Mouse (Mus musculus): ENCODE measurements around the gene Dppa4. TPM values are rescaled to one million over a fixed set of nuclear protein-coding genes. Genes with fewer than 3 reads are reported as not detected.

The Dppa4 gene
- total RNA-seq, 2 experiments from 2014 or later: not detected

DNA sequence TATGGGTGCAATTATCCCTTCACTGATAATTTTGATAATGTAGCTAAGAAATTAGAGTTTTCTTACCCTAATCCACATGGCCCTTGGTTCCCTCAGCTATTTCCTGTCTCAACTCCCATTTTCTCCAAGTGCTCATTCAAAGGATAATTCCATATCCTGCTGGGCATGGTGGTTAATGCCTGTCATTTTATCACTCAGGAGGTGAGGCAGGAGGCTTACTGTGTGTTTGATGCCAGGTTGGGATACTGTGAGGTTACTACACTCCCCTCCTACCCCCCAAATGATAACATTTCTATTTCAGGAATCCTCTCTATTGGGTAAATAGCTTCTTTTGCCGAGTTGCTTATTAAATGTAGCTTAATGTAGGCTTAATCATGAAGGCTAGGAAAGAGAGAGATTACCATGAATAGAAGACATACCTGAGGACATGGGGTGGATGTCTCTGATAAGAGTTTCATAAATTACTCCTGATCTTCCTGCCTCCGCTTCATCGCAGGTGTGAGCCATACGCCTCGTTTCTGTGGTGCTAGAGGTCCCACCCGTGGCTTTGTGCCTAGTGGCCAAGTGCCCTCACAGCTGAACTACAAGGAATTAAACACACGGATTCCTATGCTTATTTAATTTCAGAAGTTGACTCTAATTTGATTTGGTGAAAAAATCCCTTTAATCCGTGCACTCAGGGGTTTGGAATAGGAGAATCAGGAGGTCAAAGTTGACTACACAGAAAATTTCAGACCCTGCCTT lies 40.2 kb downstream of the Dppa4 start:
- DNase-seq (ENCODE audit: extremely low spot score in 1 of 2, low spot score in 1 of 2): no peak

DNA sequence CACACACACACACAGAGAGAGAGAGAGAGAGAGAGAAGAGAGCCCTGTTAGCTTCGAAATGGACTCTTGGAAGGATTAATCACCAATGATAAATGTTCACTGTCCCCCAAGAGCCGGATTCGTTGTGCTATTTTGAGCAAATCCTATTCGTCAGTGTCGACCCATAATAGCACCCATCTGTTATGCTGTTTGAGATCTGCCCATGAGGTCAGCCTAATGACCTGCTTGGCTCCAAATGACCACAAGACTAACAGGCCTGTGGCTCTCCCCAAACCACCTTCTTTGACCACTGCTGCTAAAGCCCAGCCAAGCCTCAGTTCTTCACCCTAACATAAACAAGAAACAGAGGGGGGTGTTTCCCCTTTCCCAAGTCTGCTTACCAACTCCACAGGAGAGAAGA lies 43.4 kb downstream of the Dppa4 start:
- no peak for DNase-seq (ENCODE audit: extremely low spot score in 1 of 2, low spot score in 1 of 2)

DNA sequence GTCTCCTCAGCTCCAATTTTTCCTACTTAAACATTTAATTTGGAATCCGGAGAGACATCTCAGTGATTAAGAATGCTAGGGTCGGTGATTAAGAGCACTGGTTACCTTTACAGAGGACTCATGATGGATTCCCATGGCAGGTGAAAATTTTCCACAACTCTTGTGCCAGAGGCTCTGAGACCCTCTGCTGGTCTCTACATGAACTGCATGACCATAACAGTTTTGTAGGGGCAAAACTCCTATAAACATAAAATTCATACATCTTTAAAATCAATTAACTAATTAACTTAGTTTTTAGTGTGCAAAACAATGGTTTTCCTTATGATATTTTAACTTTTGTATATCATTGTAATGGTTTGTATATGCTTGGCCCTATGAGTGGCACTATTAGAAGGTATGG lies 44.9 kb downstream of the Dppa4 start:
- DNase-seq (ENCODE audit: extremely low spot score in 1 of 2, low spot score in 1 of 2): no peak

DNA sequence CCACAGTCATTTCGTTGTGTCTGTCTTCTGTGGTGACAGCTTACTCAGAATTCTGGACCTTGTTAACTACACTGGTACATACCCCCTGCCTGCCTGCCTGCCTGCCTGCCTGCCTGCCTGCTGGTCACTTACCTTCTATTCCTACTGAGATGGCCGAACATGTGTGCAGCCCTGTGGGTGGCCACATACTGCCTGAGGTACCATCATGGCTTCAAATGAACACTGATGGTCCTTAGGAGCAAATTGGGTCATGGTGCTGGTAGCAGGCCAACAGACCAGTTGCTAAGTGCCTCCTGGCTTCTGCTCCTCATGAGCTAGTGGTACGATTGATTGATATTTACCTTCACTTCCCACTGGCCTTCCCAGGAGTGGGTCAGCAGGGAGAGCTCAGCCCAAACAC lies 48.3 kb downstream of the Dppa4 start:
- no peak for DNase-seq (ENCODE audit: extremely low spot score in 1 of 2, low spot score in 1 of 2)

DNA sequence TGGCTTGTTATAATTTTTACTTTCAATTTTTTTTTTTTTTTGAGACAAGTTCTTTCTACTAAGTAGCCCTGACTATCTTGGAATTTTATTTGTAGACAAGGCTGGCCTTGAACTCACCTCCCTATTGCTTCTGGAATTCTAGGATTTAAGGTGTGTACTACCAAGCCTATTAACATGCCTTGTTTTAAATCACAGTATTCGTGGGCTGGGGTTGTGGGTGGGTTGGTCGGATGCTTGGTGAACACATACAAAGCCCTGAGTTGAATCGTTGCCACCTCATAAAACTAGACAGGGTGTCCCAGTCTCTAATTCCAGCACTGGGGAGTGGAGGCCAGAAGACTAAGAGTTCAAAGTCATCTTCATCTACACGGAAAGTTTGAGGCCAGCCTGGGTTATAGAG lies 51.8 kb downstream of the Dppa4 start:
- DNase-seq (ENCODE audit: extremely low spot score in 1 of 2, low spot score in 1 of 2): no peak

Other genes starting within 250 kb of the Dppa4 start
- gene Dppa2, start 20.2 kb downstream of the Dppa4 start, total RNA-seq (2021): not detected
- not detected for gene Gm5485, start 128.7 kb downstream of the Dppa4 start, total RNA-seq (2021)
- gene Morc1, start 147.5 kb downstream of the Dppa4 start, total RNA-seq (2021): under 1 TPM; 0.12 TPM

All from layer of hippocampus, postnatal 25 days (tissue).